Mouse (Mus musculus): ENCODE measurements around the gene Bcat1.

DNA sequence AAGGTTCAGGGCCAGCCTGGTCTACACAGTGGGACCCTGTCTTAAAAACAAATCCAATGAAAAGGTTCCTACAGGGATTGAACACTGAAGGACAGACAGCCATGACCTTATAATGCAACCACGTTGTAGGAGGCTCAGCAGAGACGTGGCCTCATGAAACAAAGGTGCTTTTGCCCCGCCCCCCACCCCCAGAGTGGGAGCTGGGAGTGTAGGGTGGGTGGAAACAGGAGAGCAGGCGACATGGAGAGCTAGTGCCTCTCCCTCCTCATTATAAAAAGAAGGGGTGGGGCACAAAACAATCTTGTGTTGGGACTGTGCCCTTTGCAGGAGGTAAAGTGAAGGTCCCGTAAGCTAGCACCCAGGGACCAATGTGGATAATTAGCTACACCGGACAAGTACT, 74.5 kb downstream of the Bcat1 start:
- TF ChIP-seq CTCF (IDR thresholded peaks at IDR 0.05; ENCODE audit: low read depth) = no peak
- no peak for TF ChIP-seq EP300 (IDR thresholded peaks at IDR 0.05; ENCODE audit: low read depth)
